Mouse (Mus musculus) CH12.LX (cell line): ENCODE measurements at regions not wholly inside any gene's neighbourhood (a gene's known extent, or its start where the extent isn't known, plus 50 kb on each side); places are given as distances from the start of the nearest gene placed in this dataset.

ENCODE experiments used
- CHD2 ChIP-seq: IDR thresholded peaks from 2 replicates; pipeline ENCODE4 v1.6.1; 2011; ENCODE audit warnings: low read length, improper control_type of control experiment
- CTCF ChIP-seq, 2 experiments: IDR thresholded peaks in 1 of 2; conservative IDR thresholded peaks in 1 of 2; 2 replicates each; pipeline ENCODE4 v1.5.1; 2011 to 2012; ENCODE audit warnings: low read depth in 2 of 2, low read length in 2 of 2, improper control_type of control experiment in 1 of 2, inconsistent platforms in 1 of 2, mild to moderate bottlenecking in 1 of 2, moderate library complexity in 1 of 2
- EP300 ChIP-seq: IDR thresholded peaks from 2 replicates; pipeline ENCODE4 v1.6.1; 2011; ENCODE audit warnings: low read length, improper control_type of control experiment
- MAFK ChIP-seq: IDR thresholded peaks from 2 replicates; pipeline ENCODE4 v1.6.1; 2011; ENCODE audit warnings: low read length, improper control_type of control experiment; ENCODE audit not compliant: insufficient replicate concordance
- MYC ChIP-seq: IDR thresholded peaks from 2 replicates; pipeline ENCODE4 v1.6.1; 2011; ENCODE audit warnings: low read depth, mild to moderate bottlenecking, improper control_type of control experiment, low read length
- POLR2A ChIP-seq: IDR thresholded peaks from 2 replicates; pipeline ENCODE4 v1.6.1; 2011; ENCODE audit warnings: low read depth, mild to moderate bottlenecking, improper control_type of control experiment, low read length
- POLR2AphosphoS2 ChIP-seq: IDR thresholded peaks from 2 replicates; pipeline ENCODE4 v1.6.1; 2011; ENCODE audit warnings: low read depth, low read length, improper control_type of control experiment
- ZC3H11A ChIP-seq: IDR thresholded peaks from 2 replicates; pipeline ENCODE4 v1.6.1; 2012; ENCODE audit warnings: low read depth, mild to moderate bottlenecking, inconsistent platforms, low read length, improper control_type of control experiment
- ZMIZ1 ChIP-seq: IDR thresholded peaks from 2 replicates; pipeline ENCODE4 v1.6.1; 2012; ENCODE audit warnings: low read depth, mild to moderate bottlenecking, inconsistent platforms, low read length, improper control_type of control experiment
- ZNF384 ChIP-seq: IDR thresholded peaks from 2 replicates; pipeline ENCODE4 v1.6.1; 2012; ENCODE audit warnings: low read depth, low read length, improper control_type of control experiment, inconsistent platforms

DNA sequence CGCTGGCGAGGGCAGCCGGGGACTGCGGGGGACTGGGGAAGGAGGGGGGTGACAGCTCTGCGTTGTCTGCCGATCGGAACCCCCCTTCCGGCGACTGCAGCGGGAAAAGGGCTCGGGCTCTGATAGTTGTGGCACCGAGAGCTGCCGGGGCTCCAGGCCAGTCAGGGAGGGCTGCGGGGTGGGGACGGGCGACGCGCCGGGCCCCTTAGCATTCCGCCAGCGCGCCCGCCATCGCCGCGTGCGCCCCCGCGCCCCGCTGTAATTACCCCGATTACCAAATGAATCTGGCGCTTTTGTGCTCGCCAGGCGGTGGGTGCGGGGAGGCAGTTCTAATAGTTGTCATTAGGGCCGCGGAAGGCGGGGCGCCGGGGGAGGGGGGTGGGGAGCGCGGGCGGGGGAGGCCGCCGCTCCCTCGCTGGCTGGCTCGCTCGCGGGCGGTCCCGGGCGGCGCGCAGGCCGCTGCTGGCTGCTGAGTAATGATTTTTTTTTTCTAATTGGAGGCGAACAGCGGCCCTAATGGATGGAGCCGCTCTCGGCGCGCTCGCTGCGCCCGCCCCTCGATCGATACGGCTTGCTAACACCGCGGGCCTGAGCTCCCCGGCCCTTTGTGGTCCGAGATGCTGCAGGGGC lies 352.8 kb downstream of the Bcor start:
- TF ChIP-seq ZC3H11A (no peak), MAFK (no peak), EP300 (no peak), ZNF384 (no peak), POLR2A (no peak), MYC (no peak), ZMIZ1 (no peak), POLR2AphosphoS2 (no peak), CHD2 (no peak), CTCF (conservative IDR thresholded peaks at IDR 0.05 in 1 of 2, IDR thresholded peaks at IDR 0.05 in 1 of 2; ENCODE audit: low read depth in 2 of 2, low read length in 2 of 2) (no peak)
